Mouse (Mus musculus): ENCODE measurements around the gene Hpse2. TPM values are rescaled to one million over a fixed set of nuclear protein-coding genes. Genes with fewer than 3 reads are reported as not detected.

Gene Hpse2
- polyA plus RNA-seq, 1 experiment: not detected

GRCm38 (mm10) chr19:42937544-42937943 lies 450.6 kb downstream of the Hpse2 start:
- H3K27me3 ChIP-seq (ENCODE audit: control insufficient read depth): no peaks in the 10 kb centered on the region
- H3K4me3 ChIP-seq (replicated peaks): no peak overlapping the region
- no peaks in the 10 kb centered on the region for H3K36me3 ChIP-seq (ENCODE audit: control insufficient read depth)
- no peaks in the 10 kb centered on the region for H3K4me1 ChIP-seq (ENCODE audit: control insufficient read depth)
- no peak for TF ChIP-seq TAL1 (IDR thresholded peaks at IDR 0.05; ENCODE audit: low read length)
- TF ChIP-seq GATA1 (IDR thresholded peaks at IDR 0.05; ENCODE audit: low read length): no peak
- peaks cover 5% of the 10 kb centered on the region for H3K9me3 ChIP-seq (ENCODE audit: control insufficient read depth, low read length)

- Histone ChIP-seq H3K9me3 (ENCODE audit: control insufficient read depth, low read length) (no peaks in the 10 kb centered on the region), H3K27me3 (ENCODE audit: control insufficient read depth) (no peaks in the 10 kb centered on the region), H3K4me1 (ENCODE audit: control insufficient read depth) (no peaks in the 10 kb centered on the region), H3K4me3 (replicated peaks) (no peak overlapping the region), H3K36me3 (ENCODE audit: control insufficient read depth) (no peaks in the 10 kb centered on the region)
- TF ChIP-seq GATA1 (IDR thresholded peaks at IDR 0.05; ENCODE audit: low read length) (no peak), TAL1 (IDR thresholded peaks at IDR 0.05; ENCODE audit: low read length) (no peak)
Measured at GRCm38 (mm10) chr19:42936661-42937193, 451.4 kb downstream of the Hpse2 start.

- H3K9me3 ChIP-seq (ENCODE audit: control insufficient read depth, low read length): no peaks in the 10 kb centered on the region
- no peak overlapping the region for H3K4me3 ChIP-seq (replicated peaks)
- no peaks in the 10 kb centered on the region for H3K27me3 ChIP-seq (ENCODE audit: control insufficient read depth)
- no peaks in the 10 kb centered on the region for H3K4me1 ChIP-seq (ENCODE audit: control insufficient read depth)
- TF ChIP-seq TAL1 (IDR thresholded peaks at IDR 0.05; ENCODE audit: low read length): no peak
- TF ChIP-seq GATA1 (IDR thresholded peaks at IDR 0.05; ENCODE audit: low read length): no peak
- H3K36me3 ChIP-seq (ENCODE audit: control insufficient read depth): no peaks in the 10 kb centered on the region
Measured at GRCm38 (mm10) chr19:42929702-42930101, 458.5 kb downstream of the Hpse2 start.

- no peak overlapping the region for H3K4me3 ChIP-seq (replicated peaks)
Measured at GRCm38 (mm10) chr19:42928271-42928670, 459.9 kb downstream of the Hpse2 start.

GRCm38 (mm10) chr19:42922610-42923009 lies 465.5 kb downstream of the Hpse2 start:
- H3K36me3 ChIP-seq (ENCODE audit: control insufficient read depth): no peaks in the 10 kb centered on the region
- TF ChIP-seq TAL1 (IDR thresholded peaks at IDR 0.05; ENCODE audit: low read length): no peak
- TF ChIP-seq GATA1 (IDR thresholded peaks at IDR 0.05; ENCODE audit: low read length): no peak
- no peaks in the 10 kb centered on the region for H3K27me3 ChIP-seq (ENCODE audit: control insufficient read depth)
- H3K4me3 ChIP-seq (replicated peaks): no peak overlapping the region
- H3K9me3 ChIP-seq (ENCODE audit: control insufficient read depth, low read length): no peaks in the 10 kb centered on the region
- no peaks in the 10 kb centered on the region for H3K4me1 ChIP-seq (ENCODE audit: control insufficient read depth)

More at GRCm38 (mm10) chr19:42928271-42928670, 459.9 kb downstream of the Hpse2 start:
- H3K27me3 ChIP-seq (ENCODE audit: control insufficient read depth): no peaks in the 10 kb centered on the region
- no peaks in the 10 kb centered on the region for H3K9me3 ChIP-seq (ENCODE audit: control insufficient read depth, low read length)
- no peaks in the 10 kb centered on the region for H3K4me1 ChIP-seq (ENCODE audit: control insufficient read depth)
- TF ChIP-seq TAL1 (IDR thresholded peaks at IDR 0.05; ENCODE audit: low read length): no peak
- no peak for TF ChIP-seq GATA1 (IDR thresholded peaks at IDR 0.05; ENCODE audit: low read length)
- no peaks in the 10 kb centered on the region for H3K36me3 ChIP-seq (ENCODE audit: control insufficient read depth)

GRCm38 (mm10) chr19:42913703-42914102 lies 474.5 kb downstream of the Hpse2 start:
- H3K4me3 ChIP-seq (replicated peaks): no peak overlapping the region
- H3K27me3 ChIP-seq (ENCODE audit: control insufficient read depth): no peaks in the 10 kb centered on the region
- TF ChIP-seq TAL1 (IDR thresholded peaks at IDR 0.05; ENCODE audit: low read length): no peak
- TF ChIP-seq GATA1 (IDR thresholded peaks at IDR 0.05; ENCODE audit: low read length): no peak
- no peaks in the 10 kb centered on the region for H3K9me3 ChIP-seq (ENCODE audit: control insufficient read depth, low read length)
- H3K36me3 ChIP-seq (ENCODE audit: control insufficient read depth): no peaks in the 10 kb centered on the region
- H3K4me1 ChIP-seq (ENCODE audit: control insufficient read depth): no peaks in the 10 kb centered on the region

- no peaks in the 10 kb centered on the region for H3K4me1 ChIP-seq (ENCODE audit: control insufficient read depth)
- H3K9me3 ChIP-seq (ENCODE audit: control insufficient read depth, low read length): no peaks in the 10 kb centered on the region
- no peak overlapping the region for H3K4me3 ChIP-seq (replicated peaks)
- TF ChIP-seq TAL1 (IDR thresholded peaks at IDR 0.05; ENCODE audit: low read length): no peak
- no peak for TF ChIP-seq GATA1 (IDR thresholded peaks at IDR 0.05; ENCODE audit: low read length)
- no peaks in the 10 kb centered on the region for H3K27me3 ChIP-seq (ENCODE audit: control insufficient read depth)
- H3K36me3 ChIP-seq (ENCODE audit: control insufficient read depth): no peaks in the 10 kb centered on the region
Measured at GRCm38 (mm10) chr19:42909719-42910118, 478.4 kb downstream of the Hpse2 start.

- Histone ChIP-seq H3K9me3 (ENCODE audit: control insufficient read depth, low read length) (no peaks in the 10 kb centered on the region), H3K27me3 (ENCODE audit: control insufficient read depth) (no peaks in the 10 kb centered on the region), H3K4me1 (ENCODE audit: control insufficient read depth) (no peaks in the 10 kb centered on the region), H3K4me3 (replicated peaks) (no peak overlapping the region), H3K36me3 (ENCODE audit: control insufficient read depth) (no peaks in the 10 kb centered on the region)
- TF ChIP-seq TAL1 (IDR thresholded peaks at IDR 0.05; ENCODE audit: low read length): no peak
- TF ChIP-seq GATA1 (IDR thresholded peaks at IDR 0.05; ENCODE audit: low read length): no peak
Measured at GRCm38 (mm10) chr19:42908553-42908952, 479.6 kb downstream of the Hpse2 start.

- no peaks in the 10 kb centered on the region for H3K4me1 ChIP-seq (ENCODE audit: control insufficient read depth)
- no peaks in the 10 kb centered on the region for H3K27me3 ChIP-seq (ENCODE audit: control insufficient read depth)
- H3K4me3 ChIP-seq (replicated peaks): no peak overlapping the region
- H3K36me3 ChIP-seq (ENCODE audit: control insufficient read depth): no peaks in the 10 kb centered on the region
- TF ChIP-seq GATA1 (IDR thresholded peaks at IDR 0.05; ENCODE audit: low read length) (no peak), TAL1 (IDR thresholded peaks at IDR 0.05; ENCODE audit: low read length) (no peak)
- H3K9me3 ChIP-seq (ENCODE audit: control insufficient read depth, low read length): no peaks in the 10 kb centered on the region
Measured at GRCm38 (mm10) chr19:42906328-42906727, 481.8 kb downstream of the Hpse2 start.

- TF ChIP-seq TAL1 (IDR thresholded peaks at IDR 0.05; ENCODE audit: low read length) (no peak), GATA1 (IDR thresholded peaks at IDR 0.05; ENCODE audit: low read length) (no peak)
- no peak overlapping the region for H3K4me3 ChIP-seq (replicated peaks)
Measured at GRCm38 (mm10) chr19:42904726-42905125, 483.4 kb downstream of the Hpse2 start.

More at GRCm38 (mm10) chr19:42904726-42905125, 483.4 kb downstream of the Hpse2 start:
- Histone ChIP-seq H3K4me1 (ENCODE audit: control insufficient read depth) (no peaks in the 10 kb centered on the region), H3K36me3 (ENCODE audit: control insufficient read depth) (no peaks in the 10 kb centered on the region), H3K9me3 (ENCODE audit: control insufficient read depth, low read length) (no peaks in the 10 kb centered on the region), H3K27me3 (ENCODE audit: control insufficient read depth) (no peaks in the 10 kb centered on the region)
